Mouse (Mus musculus) embryonic fibroblast, embryonic 13.5 days (primary cell): ENCODE data around the gene Kctd5.

Source experiments
- CTCF ChIP-seq: IDR thresholded peaks from 2 replicates; pipeline ENCODE4 v1.5.1; 2011; ENCODE audit warnings: mild to moderate bottlenecking, control low read depth, low read length, moderate library complexity, borderline replicate concordance; ENCODE audit not compliant: insufficient read depth
- POLR2A ChIP-seq: IDR thresholded peaks from 2 replicates; pipeline ENCODE4 v1.6.1; 2011; ENCODE audit warnings: low read depth, mild to moderate bottlenecking, control low read depth, low read length, moderate library complexity

DNA sequence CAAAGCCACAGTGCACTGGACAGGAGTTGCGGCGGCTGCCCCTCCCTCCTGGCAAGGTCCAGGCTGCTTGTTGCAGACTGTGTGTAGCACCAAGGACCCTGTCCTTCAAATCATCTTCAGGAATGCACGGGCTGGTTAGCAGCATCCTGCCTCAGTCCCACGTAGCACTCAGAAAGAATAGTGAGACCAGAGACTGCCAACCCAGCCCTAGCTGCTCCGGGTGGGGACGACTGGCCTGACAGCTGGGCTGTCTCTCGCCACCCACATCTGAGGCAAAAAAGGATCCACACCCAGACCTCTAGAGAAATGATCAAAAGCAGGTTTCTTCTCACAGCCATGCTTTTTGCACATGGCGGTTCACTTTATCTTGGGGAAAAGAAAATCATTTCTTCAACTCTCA, 24.3 kb downstream of the Kctd5 start:
- TF ChIP-seq CTCF: no peak
- no peak for TF ChIP-seq POLR2A
